Mouse (Mus musculus) spleen, adult 18-20 months (tissue): ENCODE results near the gene Hacl1.

Source experiments
- DNase-seq, 2 experiments: peaks; one replicate each; pipeline ENCODE4 v3.0.0; 2022; ENCODE audit warnings: mixed read lengths in 2 of 2

Hacl1 gene

DNA sequence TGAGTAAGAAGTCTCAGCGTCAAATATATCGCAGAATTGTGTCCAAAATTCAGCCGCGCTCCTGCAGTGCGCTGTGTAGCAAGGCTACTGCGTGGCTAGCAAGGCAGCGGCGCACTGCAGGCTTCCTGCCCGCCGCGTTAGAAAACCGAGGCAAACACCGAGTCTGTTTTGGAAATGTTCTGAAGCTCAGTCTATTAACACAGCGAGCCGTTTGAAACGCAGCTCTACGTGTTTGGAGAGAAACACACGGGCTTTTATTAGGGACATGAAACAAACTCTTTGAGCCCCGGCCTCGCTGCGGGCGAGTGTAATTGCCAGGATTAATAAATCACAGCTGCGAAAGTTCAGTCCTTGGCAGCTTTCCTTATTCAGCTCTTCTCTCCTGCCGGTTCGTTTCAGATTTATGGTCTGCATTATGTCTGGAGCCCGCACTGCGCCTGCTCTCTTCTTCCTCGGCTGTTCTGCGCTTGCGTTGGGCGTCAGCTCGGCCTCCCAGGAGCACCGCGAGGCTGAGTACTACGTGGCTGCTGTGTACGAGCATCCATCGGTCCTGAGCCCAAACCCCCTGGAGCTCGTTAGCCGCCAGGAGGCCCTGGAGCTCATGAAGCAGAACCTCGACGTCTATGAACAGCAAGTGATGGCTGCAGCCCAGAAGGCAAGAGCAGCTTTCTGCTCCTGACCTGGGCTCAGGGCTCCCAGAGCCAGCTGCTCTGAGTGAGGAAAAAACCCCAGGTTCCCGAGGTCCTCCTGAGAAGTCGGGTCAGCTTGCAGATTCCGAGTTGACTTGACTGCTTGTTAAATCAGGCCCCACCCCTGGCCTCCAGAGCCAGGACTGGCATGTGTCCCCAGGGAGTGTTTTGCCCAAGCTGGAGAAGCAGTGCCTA lies 20.8 kb upstream of the Hacl1 start:
- peak; percentile 66 to 72 for DNase-seq

GRCm38 (mm10) chr14:31660312-31661093 lies 19.4 kb upstream of the Hacl1 start:
- no peak for DNase-seq

- no peak for DNase-seq
Measured at GRCm38 (mm10) chr14:31659501-31660181, 18.6 kb upstream of the Hacl1 start.

DNA sequence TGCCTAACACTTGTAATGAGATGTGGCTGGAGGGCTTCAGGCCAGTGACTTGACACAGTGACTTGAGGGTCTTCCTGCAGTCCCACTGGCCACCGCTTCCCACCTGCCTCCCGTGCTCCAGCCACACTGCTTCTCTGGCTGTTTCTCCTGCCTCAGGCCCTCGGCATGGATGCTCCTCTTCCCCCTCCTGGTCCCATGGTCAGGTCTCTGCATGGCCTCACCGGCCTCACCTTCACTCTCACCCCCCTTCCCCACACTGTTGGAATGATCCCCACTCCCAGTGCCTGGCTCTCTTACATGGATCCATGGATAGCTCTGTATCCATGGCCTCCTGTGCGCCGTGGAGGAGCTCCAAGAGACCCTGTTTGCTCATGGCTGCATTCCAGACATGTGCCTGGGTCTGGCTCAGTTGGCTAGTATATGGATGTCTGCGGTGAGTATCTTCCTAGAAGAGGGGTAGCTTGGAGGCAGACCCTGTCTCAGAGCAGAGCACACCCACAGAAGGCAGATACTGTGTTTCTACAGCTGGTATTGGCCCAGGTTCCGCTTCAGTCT lies 17.1 kb upstream of the Hacl1 start:
- DNase-seq, result no peak

GRCm38 (mm10) chr14:31656857-31657645 lies 16.0 kb upstream of the Hacl1 start:
- DNase-seq, result peak; percentile 55 to 73

- no peak for DNase-seq
Measured at GRCm38 (mm10) chr14:31656386-31656785, 15.3 kb upstream of the Hacl1 start.

- no peak for DNase-seq
Measured at GRCm38 (mm10) chr14:31655406-31655805, 14.3 kb upstream of the Hacl1 start.

DNA sequence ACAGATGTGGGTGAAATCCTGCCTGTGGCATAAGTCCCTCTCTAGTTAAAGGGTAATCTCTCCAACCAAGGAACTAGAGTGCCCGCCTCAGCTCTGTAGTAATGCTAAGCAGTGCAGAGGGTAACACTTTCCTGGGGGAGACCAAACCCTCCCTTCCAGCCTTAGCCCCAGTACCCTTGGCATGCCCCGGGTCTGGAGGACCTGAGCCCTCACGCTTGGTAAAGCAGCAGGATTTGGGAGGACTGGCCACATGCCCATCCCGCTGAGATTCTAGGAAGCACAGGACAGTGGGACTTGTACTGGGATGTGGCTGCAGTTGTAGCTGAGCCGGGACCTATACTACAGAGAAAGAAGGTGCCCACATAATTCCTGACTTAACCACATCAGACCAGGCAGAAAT lies 13.7 kb upstream of the Hacl1 start:
- DNase-seq, result no peak

- no peak for DNase-seq
Measured at GRCm38 (mm10) chr14:31653101-31653875, 12.2 kb upstream of the Hacl1 start.

DNA sequence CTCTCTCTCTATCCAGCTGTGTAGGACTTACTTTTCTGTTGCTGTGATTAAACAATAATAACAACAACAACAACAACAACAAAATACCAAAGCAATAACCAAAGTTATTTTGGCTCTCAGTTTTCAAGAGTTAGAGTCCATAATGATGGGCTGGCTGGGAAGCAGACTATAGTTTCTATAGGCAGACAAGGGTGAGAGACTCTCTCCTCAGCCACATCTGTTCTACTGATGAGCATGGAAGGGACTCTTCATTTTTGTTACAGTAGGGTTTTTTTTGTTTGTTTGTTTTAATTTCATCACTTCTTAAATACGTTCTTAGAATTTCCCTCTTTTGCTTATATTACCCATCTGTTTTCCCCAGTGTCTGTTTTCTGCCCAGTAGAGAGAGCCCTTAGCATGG lies 11.5 kb upstream of the Hacl1 start:
- DNase-seq, result no peak

DNA sequence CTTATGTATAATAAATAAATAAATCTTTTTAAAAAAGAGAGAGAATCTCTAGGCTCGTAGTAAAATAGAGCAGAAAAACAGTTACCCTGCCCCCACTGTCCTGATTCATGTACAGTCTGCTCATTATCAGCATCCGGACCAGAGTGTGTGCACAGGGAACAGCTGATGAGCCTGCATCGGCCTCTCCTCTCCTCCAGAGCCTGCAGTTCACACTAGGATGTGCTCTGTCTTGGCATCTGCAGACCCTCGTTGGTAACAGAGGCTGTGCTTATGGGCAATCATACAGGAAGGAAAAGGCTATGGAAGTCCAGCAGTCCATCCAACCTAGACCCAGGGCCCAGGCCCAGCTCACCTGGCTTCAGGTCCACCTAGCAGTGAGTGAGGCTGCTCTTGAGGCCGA lies 11.0 kb upstream of the Hacl1 start:
- DNase-seq, result no peak

DNA sequence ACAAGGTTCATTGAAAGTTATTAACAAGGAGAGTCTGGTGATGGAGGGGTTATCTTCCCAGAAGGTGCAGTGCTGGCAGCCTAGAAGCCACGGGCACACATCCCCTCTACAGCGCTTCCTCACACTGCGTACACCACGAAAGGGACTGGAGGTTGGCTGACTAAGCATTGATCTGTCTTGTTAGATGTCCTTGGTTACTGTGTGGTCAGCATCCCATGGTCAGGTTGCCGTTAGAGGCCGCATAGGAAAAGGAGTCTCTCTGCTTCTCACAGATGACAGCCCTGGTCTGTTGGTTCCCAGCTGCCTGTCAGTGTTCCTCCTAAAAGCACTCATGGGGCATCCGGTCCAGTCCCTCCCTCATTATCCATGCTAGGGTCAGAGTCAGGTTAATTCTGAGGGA lies 10.1 kb upstream of the Hacl1 start:
- DNase-seq, result no peak

DNA sequence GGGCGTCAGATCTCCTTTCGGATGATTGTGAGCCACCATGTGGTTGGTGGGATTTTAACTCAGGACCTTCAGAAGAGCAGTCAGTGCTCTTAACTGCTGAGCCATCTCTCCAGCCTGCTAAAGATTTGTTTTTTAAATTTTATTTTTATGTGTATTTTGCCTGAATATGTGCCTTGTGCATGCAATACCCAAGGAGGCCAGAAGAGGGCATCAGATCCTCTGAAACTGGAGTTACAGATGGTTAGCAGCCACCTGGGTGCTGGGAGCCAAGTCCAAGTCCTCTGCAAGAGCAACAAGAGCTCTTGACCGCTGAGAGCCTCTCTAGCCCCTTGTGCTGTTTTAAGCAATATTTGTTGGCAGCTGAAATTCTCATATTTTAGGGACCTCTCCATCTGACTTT lies 9.3 kb upstream of the Hacl1 start:
- no peak for DNase-seq

- DNase-seq, result no peak
Measured at GRCm38 (mm10) chr14:31647991-31648390, 6.9 kb upstream of the Hacl1 start.

DNA sequence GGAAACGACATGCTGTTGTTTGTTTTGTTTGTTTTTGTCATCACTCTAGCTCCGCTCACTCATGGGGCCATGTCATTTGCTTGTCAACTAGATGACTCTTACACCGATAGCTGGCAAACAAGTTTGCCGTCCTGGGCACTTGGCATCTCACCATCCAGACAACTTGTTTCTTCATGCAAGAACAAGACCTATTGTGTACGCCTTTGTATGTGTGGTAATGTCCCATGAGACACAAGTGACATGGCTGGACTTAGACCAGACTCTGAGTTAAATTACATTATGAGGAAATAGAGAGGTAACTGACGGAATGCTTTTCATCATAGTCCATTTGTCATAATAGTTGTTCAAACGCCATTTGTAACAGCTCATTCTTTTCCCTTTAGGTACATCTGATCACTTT lies 4.8 kb upstream of the Hacl1 start:
- no peak for DNase-seq

- DNase-seq, result no peak
Measured at GRCm38 (mm10) chr14:31644931-31645547, 4.0 kb upstream of the Hacl1 start.

GRCm38 (mm10) chr14:31644183-31644830 lies 3.2 kb upstream of the Hacl1 start:
- no peak for DNase-seq

DNA sequence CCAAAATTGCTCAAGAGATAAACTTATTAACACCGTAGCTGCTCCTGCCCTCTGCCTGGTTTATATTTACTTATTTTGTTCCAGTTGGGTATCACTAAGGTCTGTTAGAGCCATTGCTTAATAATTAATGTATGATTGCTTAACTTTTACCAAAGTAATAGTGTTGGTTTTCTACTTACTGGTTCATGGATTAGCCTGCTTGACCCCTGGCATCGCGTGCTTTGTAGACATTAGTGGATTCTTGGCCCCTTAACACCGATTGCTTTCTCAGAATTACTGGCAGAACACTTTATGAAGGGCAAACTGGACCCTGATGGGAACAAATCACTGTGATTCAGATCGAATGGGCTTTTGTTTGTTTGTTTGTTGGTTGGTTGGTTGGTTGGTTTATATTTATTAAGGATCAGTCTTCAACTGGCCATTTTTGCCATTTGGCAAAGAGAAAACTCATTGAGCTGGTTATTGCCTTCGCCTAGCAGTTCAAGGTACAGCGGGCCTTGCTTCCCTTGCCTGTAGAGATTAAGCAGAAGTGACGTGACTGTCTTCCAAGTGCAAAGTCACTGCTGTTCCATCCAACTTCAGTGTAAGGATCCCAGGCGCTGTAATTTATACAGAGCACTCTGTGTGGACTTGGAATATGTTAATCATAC lies 545 bp upstream of the Hacl1 start:
- no peak for DNase-seq

- DNase-seq, result no peak
Measured at GRCm38 (mm10) chr14:31640346-31640889, 668 bp downstream of the Hacl1 start, which contains the start of gene Gm49387. Gene Gm49387, minus strand, starts transcription at chr14:31640878.

GRCm38 (mm10) chr14:31630677-31631076 lies 10.4 kb downstream of the Hacl1 start:
- DNase-seq, result no peak
